Mouse (Mus musculus) embryonic fibroblast, embryonic 13.5 days (primary cell): ENCODE data around the gene Zscan10.

ENCODE experiments used
- CTCF ChIP-seq: IDR thresholded peaks from 2 replicates; pipeline ENCODE4 v1.5.1; 2011; ENCODE audit warnings: mild to moderate bottlenecking, control low read depth, low read length, moderate library complexity, borderline replicate concordance; ENCODE audit not compliant: insufficient read depth
- POLR2A ChIP-seq: IDR thresholded peaks from 2 replicates; pipeline ENCODE4 v1.6.1; 2011; ENCODE audit warnings: low read depth, mild to moderate bottlenecking, control low read depth, low read length, moderate library complexity

GRCm38 (mm10) chr17:23592208-23592925, 8.3 kb upstream of the Zscan10 start:
- TF ChIP-seq CTCF (no peak), POLR2A (peak; percentile 84)
